Mouse (Mus musculus): ENCODE results near the gene 5730522E02Rik. TPM values are rescaled to one million over a fixed set of nuclear protein-coding genes. Genes with fewer than 3 reads are reported as not detected.
"Not testable (repeated sequence)": the region's sequence is repeated elsewhere in the genome, so short reads cannot be mapped to it uniquely, and the experiment has no call there.

The 5730522E02Rik gene
- 12.1 and 12.3 TPM in 2 replicates for polyA plus RNA-seq (2015; fragmentation: Nextera tagmentation; extraction: Ambion mirVana)

- no peak for ATAC-seq
- Histone ChIP-seq H3K4me2 (ENCODE audit: low read length) (peak within 1 kb of the TSS; percentile 81), H3K27me3 (replicated peaks; ENCODE audit: control insufficient read depth, insufficient read depth, low read length) (no peaks in the 10 kb centered on the region), H3K4me3 (ENCODE audit: low read length) (peak within 1 kb of the TSS; percentile 67), H3K9me3 (ENCODE audit: control insufficient read depth, low read length) (no peaks in the 10 kb centered on the region), H3K27ac (ENCODE audit: low read depth, low read length) (peak within 1 kb of the TSS; percentile 97), H3K9ac (ENCODE audit: low read depth, low read length) (peak within 1 kb of the TSS; percentile 96), H3K36me3 (ENCODE audit: control insufficient read depth, insufficient read depth, low read length) (no peaks in the 10 kb centered on the region), H3K4me1 (ENCODE audit: control insufficient read depth, insufficient read depth, low read depth, low read length) (no peaks in the 10 kb centered on the region)
- 3% methylated on average over 26 of the region's 31 CpGs for WGBS
Observed at GRCm38 (mm10) chr11:26210582-26211180, at the start of gene 5730522E02Rik. TSS of gene 5730522E02Rik (minus strand) at chr11:26210763.

- H3K27me3 ChIP-seq (replicated peaks; ENCODE audit: control insufficient read depth, insufficient read depth, low read length), result no peaks in the 10 kb centered on the region
- H3K9ac ChIP-seq (ENCODE audit: low read depth, low read length), result no peak overlapping the region
- ATAC-seq, result no peak
- no peak overlapping the region for H3K4me3 ChIP-seq (ENCODE audit: low read length)
- no peaks in the 10 kb centered on the region for H3K4me1 ChIP-seq (ENCODE audit: control insufficient read depth, insufficient read depth, low read depth, low read length)
- H3K27ac ChIP-seq (ENCODE audit: low read depth, low read length), result no peak overlapping the region
- H3K36me3 ChIP-seq (ENCODE audit: control insufficient read depth, insufficient read depth, low read length), result no peaks in the 10 kb centered on the region
- 79% methylated on average over 1 of the region's 1 CpGs for WGBS
- H3K9me3 ChIP-seq (ENCODE audit: control insufficient read depth, low read length), result no peaks in the 10 kb centered on the region
- no peak overlapping the region for H3K4me2 ChIP-seq (ENCODE audit: low read length)
Observed at GRCm38 (mm10) chr11:26236540-26236939, 26.0 kb upstream of the 5730522E02Rik start.

- Histone ChIP-seq H3K9me3 (ENCODE audit: control insufficient read depth, low read length) (peaks cover 2% of the 10 kb centered on the region; the same call in 1 of the 2 replicates), H3K4me1 (ENCODE audit: control insufficient read depth, insufficient read depth, low read depth, low read length) (no peaks in the 10 kb centered on the region), H3K4me2 (ENCODE audit: low read length) (no peak overlapping the region), H3K9ac (ENCODE audit: low read depth, low read length) (no peak overlapping the region), H3K4me3 (ENCODE audit: low read length) (no peak overlapping the region), H3K36me3 (ENCODE audit: control insufficient read depth, insufficient read depth, low read length) (no peaks in the 10 kb centered on the region), H3K27me3 (replicated peaks; ENCODE audit: control insufficient read depth, insufficient read depth, low read length) (no peaks in the 10 kb centered on the region), H3K27ac (ENCODE audit: low read depth, low read length) (no peak overlapping the region)
- WGBS, result 79% methylated on average over 1 of the region's 1 CpGs
- ATAC-seq, result no peak
Observed at GRCm38 (mm10) chr11:26229895-26230294, 19.3 kb upstream of the 5730522E02Rik start.

- not testable (repeated sequence) for H3K27ac ChIP-seq (ENCODE audit: low read depth, low read length)
- WGBS, result 100% methylated on average over 1 of the region's 1 CpGs
Observed at GRCm38 (mm10) chr11:26213643-26214042, 3.1 kb upstream of the 5730522E02Rik start.

GRCm38 (mm10) chr11:26209811-26210581 is 567 bp downstream of the 5730522E02Rik start:
- no peaks in the 10 kb centered on the region for H3K36me3 ChIP-seq (ENCODE audit: control insufficient read depth, insufficient read depth, low read length)
- 2% methylated on average over 29 of the region's 73 CpGs for WGBS
- peak overlapping the region; percentile 96 for H3K9ac ChIP-seq (ENCODE audit: low read depth, low read length)
- no peaks in the 10 kb centered on the region for H3K27me3 ChIP-seq (replicated peaks; ENCODE audit: control insufficient read depth, insufficient read depth, low read length)
- peak overlapping the region; percentile 67 for H3K4me3 ChIP-seq (ENCODE audit: low read length)
- H3K4me2 ChIP-seq (ENCODE audit: low read length), result peak overlapping the region; percentile 81
- H3K27ac ChIP-seq (ENCODE audit: low read depth, low read length), result peak overlapping the region; percentile 97
- peak; percentile 95 for ATAC-seq
- no peaks in the 10 kb centered on the region for H3K9me3 ChIP-seq (ENCODE audit: control insufficient read depth, low read length)
- no peaks in the 10 kb centered on the region for H3K4me1 ChIP-seq (ENCODE audit: control insufficient read depth, insufficient read depth, low read depth, low read length)

More at GRCm38 (mm10) chr11:26213643-26214042, 3.1 kb upstream of the 5730522E02Rik start:
- H3K4me3 ChIP-seq (ENCODE audit: low read length); H3K4me1 ChIP-seq (ENCODE audit: control insufficient read depth, insufficient read depth, low read depth, low read length); H3K27me3 ChIP-seq (replicated peaks; ENCODE audit: control insufficient read depth, insufficient read depth, low read length); H3K9me3 ChIP-seq (ENCODE audit: control insufficient read depth, low read length); H3K9ac ChIP-seq (ENCODE audit: low read depth, low read length); ATAC-seq; H3K4me2 ChIP-seq (ENCODE audit: low read length); H3K36me3 ChIP-seq (ENCODE audit: control insufficient read depth, insufficient read depth, low read length): not testable (repeated sequence)

- H3K4me2 ChIP-seq (ENCODE audit: low read length), result no peak overlapping the region
- ATAC-seq, result no peak
- H3K36me3 ChIP-seq (ENCODE audit: control insufficient read depth, insufficient read depth, low read length), result no peaks in the 10 kb centered on the region
- H3K4me3 ChIP-seq (ENCODE audit: low read length), result no peak overlapping the region
- H3K27ac ChIP-seq (ENCODE audit: low read depth, low read length), result no peak overlapping the region
- no peaks in the 10 kb centered on the region for H3K9me3 ChIP-seq (ENCODE audit: control insufficient read depth, low read length)
- no peaks in the 10 kb centered on the region for H3K4me1 ChIP-seq (ENCODE audit: control insufficient read depth, insufficient read depth, low read depth, low read length)
- no peaks in the 10 kb centered on the region for H3K27me3 ChIP-seq (replicated peaks; ENCODE audit: control insufficient read depth, insufficient read depth, low read length)
- 85% methylated on average over 2 of the region's 2 CpGs for WGBS
- no peak overlapping the region for H3K9ac ChIP-seq (ENCODE audit: low read depth, low read length)
Observed at GRCm38 (mm10) chr11:26203466-26203865, 7.1 kb downstream of the 5730522E02Rik start.

- no peak overlapping the region for H3K4me3 ChIP-seq (ENCODE audit: low read length)
- no peak overlapping the region for H3K9ac ChIP-seq (ENCODE audit: low read depth, low read length)
- ATAC-seq, result no peak
- no peaks in the 10 kb centered on the region for H3K36me3 ChIP-seq (ENCODE audit: control insufficient read depth, insufficient read depth, low read length)
- H3K9me3 ChIP-seq (ENCODE audit: control insufficient read depth, low read length), result no peaks in the 10 kb centered on the region
- WGBS, result 83% methylated on average over 5 of the region's 5 CpGs
- H3K27ac ChIP-seq (ENCODE audit: low read depth, low read length), result no peak overlapping the region
- no peaks in the 10 kb centered on the region for H3K4me1 ChIP-seq (ENCODE audit: control insufficient read depth, insufficient read depth, low read depth, low read length)
- no peaks in the 10 kb centered on the region for H3K27me3 ChIP-seq (replicated peaks; ENCODE audit: control insufficient read depth, insufficient read depth, low read length)
- no peak overlapping the region for H3K4me2 ChIP-seq (ENCODE audit: low read length)
Observed at GRCm38 (mm10) chr11:26202842-26203241, 7.7 kb downstream of the 5730522E02Rik start.

- Histone ChIP-seq H3K4me2 (ENCODE audit: low read length) (no peak overlapping the region), H3K4me3 (ENCODE audit: low read length) (no peak overlapping the region)
- no peak for ATAC-seq
Observed at GRCm38 (mm10) chr11:26201778-26202097, 8.8 kb downstream of the 5730522E02Rik start.

GRCm38 (mm10) chr11:26200970-26201777 is 9.4 kb downstream of the 5730522E02Rik start:
- no peak overlapping the region for H3K9ac ChIP-seq (ENCODE audit: low read depth, low read length)
- H3K4me1 ChIP-seq (ENCODE audit: control insufficient read depth, insufficient read depth, low read depth, low read length), result no peaks in the 10 kb centered on the region
- peak; percentile 63; the same call in 1 of the 2 replicates for ATAC-seq
- H3K4me2 ChIP-seq (ENCODE audit: low read length), result no peak overlapping the region
- H3K27me3 ChIP-seq (replicated peaks; ENCODE audit: control insufficient read depth, insufficient read depth, low read length), result no peaks in the 10 kb centered on the region
- no peak overlapping the region for H3K4me3 ChIP-seq (ENCODE audit: low read length)
- 60% methylated on average over 4 of the region's 4 CpGs for WGBS
- H3K27ac ChIP-seq (ENCODE audit: low read depth, low read length), result no peak overlapping the region
- no peaks in the 10 kb centered on the region for H3K9me3 ChIP-seq (ENCODE audit: control insufficient read depth, low read length)
- H3K36me3 ChIP-seq (ENCODE audit: control insufficient read depth, insufficient read depth, low read length), result no peaks in the 10 kb centered on the region

More at GRCm38 (mm10) chr11:26201778-26202097, 8.8 kb downstream of the 5730522E02Rik start:
- no peaks in the 10 kb centered on the region for H3K36me3 ChIP-seq (ENCODE audit: control insufficient read depth, insufficient read depth, low read length)
- no peaks in the 10 kb centered on the region for H3K4me1 ChIP-seq (ENCODE audit: control insufficient read depth, insufficient read depth, low read depth, low read length)
- no peaks in the 10 kb centered on the region for H3K27me3 ChIP-seq (replicated peaks; ENCODE audit: control insufficient read depth, insufficient read depth, low read length)
- H3K9ac ChIP-seq (ENCODE audit: low read depth, low read length), result no peak overlapping the region
- H3K27ac ChIP-seq (ENCODE audit: low read depth, low read length), result no peak overlapping the region
- no peaks in the 10 kb centered on the region for H3K9me3 ChIP-seq (ENCODE audit: control insufficient read depth, low read length)

Measured in hindbrain, embryonic 16.5 days (tissue).